Mouse (Mus musculus): ENCODE results near the gene Nckap5.

Nckap5 gene

DNA sequence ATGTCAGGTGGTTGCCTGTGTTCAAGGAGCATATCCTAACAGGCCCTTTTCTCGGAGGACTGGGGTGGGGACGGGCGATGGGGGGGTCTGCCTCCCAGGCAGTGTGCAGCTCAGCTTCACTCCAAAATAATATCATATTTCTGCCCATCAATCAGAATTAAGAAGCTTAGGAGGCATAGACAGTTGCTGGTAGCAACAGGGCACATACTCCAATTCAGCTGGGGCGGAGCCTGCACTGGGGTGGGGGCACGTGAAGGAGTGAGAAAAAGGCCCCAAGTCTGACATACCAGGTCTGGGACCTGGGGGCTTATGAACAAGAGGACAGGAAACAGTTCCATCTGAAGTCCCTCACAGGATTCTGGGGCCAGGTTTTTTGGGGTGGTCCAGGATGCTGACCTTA lies 339.2 kb downstream of the Nckap5 start:
- ATAC-seq (ENCODE audit: insufficient number of reproducible peaks, low FRiP score, low TSS enrichment), result no peak

DNA sequence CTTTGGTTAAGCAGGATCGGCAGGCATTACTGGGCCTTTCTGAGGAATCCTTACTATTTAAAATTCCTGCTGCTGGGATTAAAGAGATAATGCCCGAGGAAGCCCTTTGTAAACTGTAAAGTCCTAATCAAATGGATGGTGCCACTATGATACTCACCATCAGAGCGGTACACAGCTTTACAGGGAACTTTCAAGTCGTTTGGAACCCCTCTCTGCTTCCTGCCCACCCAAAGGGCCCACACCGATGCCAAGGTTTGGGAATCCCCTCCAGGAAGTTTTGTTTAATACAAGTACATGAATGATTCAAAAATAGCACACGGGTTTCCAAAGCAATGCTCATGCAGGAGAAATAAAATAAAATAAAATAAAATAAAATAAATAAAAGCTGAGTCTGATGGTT lies 340.3 kb downstream of the Nckap5 start:
- no peak for ATAC-seq (ENCODE audit: insufficient number of reproducible peaks, low FRiP score, low TSS enrichment)

DNA sequence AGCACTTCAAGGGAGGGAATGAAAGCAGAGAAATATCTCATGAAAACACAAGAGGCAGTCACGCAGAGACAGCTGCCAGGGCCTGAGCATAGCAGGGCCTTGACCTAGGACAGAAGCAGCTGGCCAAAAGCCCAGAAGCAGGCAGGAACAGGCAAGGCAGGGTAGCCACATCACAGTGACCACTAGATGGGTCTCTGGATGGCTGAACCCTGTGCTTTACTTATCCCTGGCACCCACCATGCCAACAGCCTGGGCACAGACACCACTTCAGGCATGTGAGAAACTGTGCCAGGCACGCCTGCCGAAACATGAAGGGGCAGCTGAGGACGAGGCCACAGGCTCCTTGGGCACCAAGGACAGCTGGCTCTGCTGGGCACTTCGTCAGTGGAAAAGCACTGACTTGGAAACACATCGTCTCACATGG lies 345.9 kb downstream of the Nckap5 start:
- ATAC-seq (ENCODE audit: insufficient number of reproducible peaks, low FRiP score, low TSS enrichment), result no peak

DNA sequence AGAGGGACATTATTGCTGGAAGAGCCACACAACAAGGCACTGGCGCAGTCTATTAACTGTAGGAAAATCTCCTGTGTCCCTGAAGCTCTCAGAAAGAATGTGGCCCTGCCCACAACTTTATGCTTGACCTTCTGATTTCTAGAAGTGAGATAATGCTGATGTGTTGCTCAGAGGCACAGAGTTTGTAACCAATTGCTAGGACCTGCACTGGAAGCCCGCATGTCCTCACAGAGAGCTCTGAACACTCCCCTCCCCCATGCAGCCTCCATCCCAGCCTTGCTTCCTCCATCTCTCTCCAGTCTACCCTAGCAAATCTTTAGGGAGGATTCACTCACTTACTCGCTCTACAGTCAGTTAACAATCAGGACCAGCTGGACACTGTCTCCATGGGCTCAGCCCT lies 346.9 kb downstream of the Nckap5 start:
- ATAC-seq (ENCODE audit: insufficient number of reproducible peaks, low FRiP score, low TSS enrichment), result no peak

DNA sequence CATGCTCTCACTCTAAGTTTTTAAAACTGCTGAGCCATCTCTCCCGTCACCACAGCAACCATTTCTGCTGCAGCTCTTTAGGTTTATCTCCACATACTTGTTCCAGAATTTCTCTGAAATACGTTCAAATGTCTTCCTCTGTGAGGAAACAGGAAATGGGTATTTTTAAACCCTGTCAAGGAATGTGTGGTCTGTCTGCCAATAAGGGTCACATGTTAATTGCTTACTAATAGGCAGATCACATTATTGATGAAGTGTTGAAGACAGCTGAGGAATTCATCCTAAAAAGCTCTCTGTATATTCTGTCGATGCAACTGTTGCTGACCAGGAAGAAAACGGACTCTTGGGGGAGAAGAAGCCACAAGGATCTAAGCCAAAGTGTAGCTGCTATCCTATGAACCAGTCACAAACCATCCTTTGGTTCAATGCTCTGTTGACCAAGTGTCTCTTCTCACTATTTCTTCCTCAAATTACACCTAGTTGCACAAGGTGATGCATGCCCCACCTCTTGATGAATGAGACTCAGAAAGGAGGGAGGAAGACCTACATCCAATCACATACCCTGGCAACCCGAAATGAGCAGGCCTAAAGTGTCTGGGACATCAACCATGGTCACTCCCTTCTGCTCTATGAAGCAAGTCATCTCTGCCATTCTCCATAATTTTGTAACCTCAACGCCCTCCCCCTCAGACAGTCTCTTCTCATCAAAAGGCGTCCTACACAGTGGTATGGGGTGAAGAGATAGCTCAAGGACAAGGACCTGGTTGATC lies 349.0 kb downstream of the Nckap5 start:
- no peak for ATAC-seq (ENCODE audit: insufficient number of reproducible peaks, low FRiP score, low TSS enrichment)

DNA sequence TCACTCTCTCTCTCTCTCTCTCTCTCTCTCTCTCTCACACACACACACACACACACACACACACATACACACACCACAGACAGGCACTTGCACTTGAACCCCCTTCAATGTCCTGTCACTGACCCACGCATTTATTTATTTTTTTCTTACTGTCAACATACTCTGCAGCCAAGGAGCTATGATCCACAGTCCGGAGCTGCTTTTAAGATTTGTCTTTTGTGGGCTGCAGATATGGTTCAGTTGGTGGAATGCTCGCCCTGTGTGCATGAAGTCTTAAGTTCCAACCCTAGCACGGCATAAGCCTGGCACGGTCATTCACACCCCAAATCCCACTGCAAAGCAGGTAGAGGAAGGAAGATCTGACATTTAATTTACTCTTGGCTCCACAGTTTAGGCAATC lies 357.6 kb downstream of the Nckap5 start:
- no peak for ATAC-seq (ENCODE audit: insufficient number of reproducible peaks, low FRiP score, low TSS enrichment)

DNA sequence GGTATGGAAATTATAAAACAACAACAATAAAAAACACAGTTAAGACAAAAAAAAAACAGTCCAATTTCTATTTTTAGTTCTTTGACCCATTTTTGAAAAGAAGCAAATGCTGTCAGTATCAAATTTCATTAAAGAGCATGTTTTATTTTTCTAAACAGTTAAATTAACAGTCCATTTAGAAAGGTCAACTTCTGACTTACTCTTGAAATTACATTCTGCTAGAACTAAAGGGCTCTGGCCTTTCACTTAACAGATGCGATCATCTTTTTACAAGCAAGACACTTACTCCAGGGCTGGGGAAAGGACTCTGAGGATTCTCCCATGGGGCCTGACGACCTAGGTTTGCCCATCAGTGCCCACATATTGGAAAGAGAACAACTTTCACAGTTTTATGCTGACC lies 359.2 kb downstream of the Nckap5 start:
- ATAC-seq (ENCODE audit: insufficient number of reproducible peaks, low FRiP score, low TSS enrichment), result no peak

DNA sequence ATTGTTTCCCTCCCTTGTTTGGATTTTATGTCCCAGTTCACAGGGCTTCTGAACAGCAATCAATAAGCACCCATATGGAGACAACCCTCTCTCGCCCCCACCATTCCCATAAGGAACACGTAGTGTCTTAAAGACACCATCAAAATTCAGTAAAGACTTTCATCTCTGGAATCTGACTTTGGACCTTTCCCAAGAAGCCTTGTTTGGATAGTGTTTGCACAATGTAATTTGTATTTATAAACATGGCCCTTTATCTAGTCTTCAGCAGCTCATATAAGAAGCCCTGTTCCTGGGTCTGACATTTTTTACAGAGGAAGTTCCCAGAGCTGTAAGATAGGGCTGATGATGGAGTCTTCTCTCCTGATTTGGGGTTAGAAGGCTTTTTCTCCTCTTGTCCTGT lies 359.7 kb downstream of the Nckap5 start:
- no peak for ATAC-seq (ENCODE audit: insufficient number of reproducible peaks, low FRiP score, low TSS enrichment)

DNA sequence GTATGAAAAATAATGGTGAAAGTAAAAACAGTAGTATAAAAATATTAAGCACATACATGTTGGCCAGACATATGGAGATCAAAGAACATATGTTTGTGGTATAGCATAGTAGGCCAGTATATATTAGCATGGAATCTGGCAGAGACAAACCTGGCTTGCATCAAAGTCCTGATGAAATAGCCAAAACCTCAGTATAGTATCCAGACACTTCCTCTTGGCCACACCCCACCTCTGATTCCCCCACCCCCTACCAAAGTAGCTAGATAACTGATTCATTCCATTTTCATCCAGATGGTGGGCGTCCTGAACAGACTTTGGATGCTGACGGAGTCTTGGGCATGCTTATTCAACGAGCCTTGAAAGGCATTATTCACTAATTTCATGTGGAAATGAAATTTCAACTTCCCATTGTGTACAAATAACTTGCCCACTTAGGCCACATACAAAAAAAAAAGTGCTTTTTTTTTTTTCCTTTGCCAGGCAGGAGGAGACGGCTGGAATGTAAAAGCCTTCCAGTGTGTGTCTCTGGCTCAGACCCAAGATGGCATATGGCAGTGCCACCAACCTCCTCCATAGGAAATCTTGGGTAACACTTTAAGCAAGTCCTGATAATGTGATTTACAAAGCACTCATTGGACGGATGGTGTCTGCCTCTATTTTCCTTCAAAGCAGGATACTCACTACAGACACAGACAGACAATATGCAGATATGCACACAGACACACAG lies 360.6 kb downstream of the Nckap5 start:
- 0 out of 2 replicates have a peak, but pooled peaks have one; percentile 52 for ATAC-seq (ENCODE audit: insufficient number of reproducible peaks, low FRiP score, low TSS enrichment)

DNA sequence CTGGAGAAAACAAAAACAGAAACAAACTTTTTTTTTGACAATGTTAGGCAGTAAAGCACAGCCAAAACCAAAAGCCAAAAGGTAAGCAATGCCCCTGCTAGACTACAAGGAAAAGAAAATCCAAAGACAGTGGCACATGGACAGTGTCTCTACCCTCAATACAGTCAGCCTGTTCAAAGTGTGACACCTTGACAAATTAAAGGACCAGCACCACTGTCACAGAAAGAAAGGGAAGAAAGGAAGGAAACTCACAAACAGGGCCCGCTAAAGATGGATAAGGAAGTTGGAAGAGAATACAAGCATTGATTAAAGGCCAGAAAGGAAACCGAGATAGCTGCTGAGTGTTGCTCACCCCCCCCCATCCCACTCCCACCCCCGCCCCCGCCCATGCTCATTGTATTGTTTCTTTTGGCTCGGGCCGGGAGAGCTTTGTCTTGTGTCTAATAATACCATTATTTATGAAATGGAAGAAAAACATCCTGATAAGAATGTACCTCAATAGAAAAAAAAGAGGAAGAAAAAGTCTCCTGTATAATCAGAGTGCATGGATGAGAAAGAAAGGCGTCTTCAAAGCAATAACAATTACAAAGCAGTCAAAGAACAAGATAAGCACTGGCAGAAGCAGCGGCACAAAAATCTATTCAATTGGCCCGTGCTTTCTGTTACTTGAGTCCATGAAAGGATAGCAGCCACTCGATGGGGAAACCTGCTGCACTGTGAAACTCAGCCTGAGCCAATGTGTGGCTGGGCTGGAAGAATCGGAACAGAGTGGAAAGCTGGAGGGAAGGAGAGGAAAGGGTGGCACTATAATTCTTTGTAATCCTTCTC lies 368.9 kb downstream of the Nckap5 start:
- no peak for ATAC-seq (ENCODE audit: insufficient number of reproducible peaks, low FRiP score, low TSS enrichment)

DNA sequence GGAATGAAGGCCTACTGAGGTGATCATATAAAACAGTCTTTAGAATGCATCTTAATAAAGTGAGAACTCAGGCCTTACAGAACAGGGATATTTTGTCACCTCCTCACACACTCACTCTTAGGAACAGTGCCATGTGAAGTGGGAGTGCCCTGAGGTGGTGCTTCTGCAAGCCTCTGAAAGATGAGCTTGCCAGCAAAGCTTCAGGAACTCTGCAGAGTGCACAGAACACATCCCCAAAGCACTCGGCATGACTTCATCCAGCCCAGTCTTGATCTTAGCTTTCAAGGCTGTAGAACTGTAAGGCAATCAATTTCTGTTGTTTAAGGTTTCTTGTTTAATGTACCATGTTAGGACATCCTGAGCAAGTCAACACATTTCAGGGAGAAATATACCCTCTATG lies 372.9 kb downstream of the Nckap5 start:
- no peak for ATAC-seq (ENCODE audit: insufficient number of reproducible peaks, low FRiP score, low TSS enrichment)

DNA sequence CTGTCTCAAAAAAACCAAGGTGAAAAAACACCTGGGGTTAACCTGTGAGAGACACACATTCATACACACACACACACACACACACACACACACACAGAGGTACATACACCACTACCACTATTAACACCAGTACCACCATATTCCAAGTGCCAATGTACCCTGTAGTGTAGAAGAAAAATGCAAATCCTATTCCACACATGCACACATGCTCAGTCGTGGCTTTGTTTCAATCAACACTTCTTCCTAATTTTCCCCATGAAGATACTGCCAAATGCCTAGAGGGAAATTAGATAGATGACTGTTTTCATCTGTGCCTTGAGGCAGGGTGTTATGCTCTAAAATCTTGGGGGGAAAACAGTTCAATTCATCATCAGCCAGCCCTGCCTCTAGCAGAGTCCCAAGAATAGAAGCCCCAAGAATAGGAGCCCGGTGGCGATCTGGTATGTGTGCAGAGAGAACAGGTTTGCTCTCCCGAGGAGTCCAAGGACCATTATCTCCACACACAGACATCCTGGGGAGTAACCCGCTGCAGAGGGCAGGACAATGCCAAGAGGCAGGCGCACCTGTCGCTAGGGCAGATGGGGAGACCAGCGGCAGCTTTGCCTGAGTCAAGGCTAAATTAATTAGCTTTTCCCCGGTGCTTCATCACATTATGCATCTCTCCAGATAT lies 376.0 kb downstream of the Nckap5 start:
- peak; percentile 89 for ATAC-seq (ENCODE audit: insufficient number of reproducible peaks, low FRiP score, low TSS enrichment)

DNA sequence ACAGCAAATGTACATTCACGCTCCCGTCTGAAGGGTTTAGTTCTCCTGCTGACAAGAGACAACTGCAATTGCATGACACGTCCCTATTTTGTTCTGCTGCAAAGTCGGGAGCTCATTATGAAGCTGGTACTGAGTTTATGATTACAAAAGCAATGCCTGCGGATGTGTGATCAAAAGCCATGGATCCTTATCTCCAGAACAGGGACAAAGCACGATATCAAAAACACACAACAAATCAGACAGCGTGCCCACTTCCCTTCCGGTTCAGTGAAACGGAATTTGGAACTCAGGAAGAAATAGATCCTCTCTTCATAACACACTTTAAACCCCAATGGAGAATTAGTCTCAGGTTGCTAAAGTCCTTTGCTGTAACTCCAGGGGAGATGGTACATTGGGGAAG lies 379.1 kb downstream of the Nckap5 start:
- no peak for ATAC-seq (ENCODE audit: insufficient number of reproducible peaks, low FRiP score, low TSS enrichment)

DNA sequence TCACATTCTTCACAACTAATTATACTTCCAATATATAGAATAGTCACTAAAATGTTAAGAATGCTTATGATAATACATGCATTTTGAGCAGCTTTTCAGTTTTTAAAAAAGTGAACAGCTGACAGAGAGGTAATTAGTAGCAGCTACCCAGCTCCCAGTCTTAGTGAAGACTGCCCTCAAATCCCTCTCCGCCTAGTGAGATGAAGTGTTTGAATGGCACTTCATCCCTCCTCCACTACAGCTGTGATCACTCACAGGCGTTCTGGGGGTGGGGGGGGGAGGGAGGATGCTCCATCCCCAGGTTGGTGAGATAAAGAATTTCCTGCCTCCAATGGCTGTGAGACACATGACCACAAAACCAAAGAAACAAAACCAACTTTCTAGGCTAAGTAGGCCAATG lies 381.2 kb downstream of the Nckap5 start:
- ATAC-seq (ENCODE audit: insufficient number of reproducible peaks, low FRiP score, low TSS enrichment), result no peak

DNA sequence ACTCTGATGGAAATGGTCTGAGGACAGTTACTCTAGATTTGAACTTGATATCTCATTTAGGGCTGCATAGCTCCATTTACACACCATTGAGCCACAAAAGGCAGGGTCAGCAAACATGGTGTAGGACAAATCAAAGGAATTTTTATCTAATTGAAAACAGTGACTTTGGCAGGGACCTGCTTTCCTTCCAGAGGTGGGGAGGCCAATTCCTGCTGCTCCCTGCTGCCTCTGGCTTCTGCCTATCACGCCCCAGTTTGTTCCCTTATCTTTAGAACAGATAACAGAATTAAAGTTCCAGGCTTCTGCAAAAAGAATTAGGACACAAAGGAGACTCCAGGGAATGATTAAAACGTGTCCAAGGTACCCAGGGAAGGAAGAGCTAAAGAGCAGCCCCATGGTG lies 386.7 kb downstream of the Nckap5 start:
- no peak for ATAC-seq (ENCODE audit: insufficient number of reproducible peaks, low FRiP score, low TSS enrichment)

DNA sequence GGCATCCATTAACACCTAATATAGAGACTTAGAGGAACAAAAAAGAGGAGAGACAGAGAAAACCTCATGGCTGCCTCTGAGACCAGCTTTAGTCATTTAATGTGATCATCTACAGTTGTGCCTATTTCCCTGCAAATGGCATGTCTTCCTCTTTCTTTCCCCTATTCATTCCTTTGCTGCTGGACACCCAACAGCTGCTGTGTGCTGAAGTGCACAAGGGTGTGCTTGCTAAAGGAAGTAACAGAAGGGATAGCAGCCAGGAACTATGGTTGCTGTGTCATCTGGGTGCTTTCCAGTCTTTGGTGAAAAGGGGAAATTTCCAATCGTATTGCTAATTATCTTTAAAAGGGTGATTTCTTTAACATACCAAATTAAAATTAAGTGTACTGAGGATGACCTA lies 387.9 kb downstream of the Nckap5 start:
- ATAC-seq (ENCODE audit: insufficient number of reproducible peaks, low FRiP score, low TSS enrichment), result no peak

DNA sequence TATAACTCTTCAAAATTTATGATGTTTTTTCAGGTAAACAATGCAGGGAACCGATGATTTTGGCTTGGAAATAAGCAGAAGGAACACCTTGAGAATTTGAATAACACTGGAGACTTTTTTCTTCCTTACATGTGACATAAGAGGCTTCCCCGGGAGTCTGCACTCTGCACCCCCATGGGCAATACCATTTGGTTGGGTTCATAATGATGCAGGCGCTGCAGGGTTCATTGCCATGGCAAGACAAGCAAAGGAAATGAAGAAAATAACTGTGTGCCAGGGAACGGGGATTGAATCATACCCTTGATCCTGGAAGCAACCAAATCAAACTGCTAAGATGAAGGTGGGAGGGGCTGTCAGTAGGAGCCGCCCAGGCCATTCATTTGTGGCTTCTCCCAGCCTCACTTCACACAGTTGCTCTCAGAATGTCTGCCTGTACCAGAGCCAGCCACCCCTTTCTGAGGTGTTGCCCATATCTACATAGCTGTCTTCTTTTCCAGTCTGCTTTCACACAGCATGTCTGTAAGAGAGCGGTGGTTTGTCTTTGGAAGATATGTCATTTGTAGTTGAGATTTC lies 392.5 kb downstream of the Nckap5 start:
- ATAC-seq (ENCODE audit: insufficient number of reproducible peaks, low FRiP score, low TSS enrichment), result no peak

DNA sequence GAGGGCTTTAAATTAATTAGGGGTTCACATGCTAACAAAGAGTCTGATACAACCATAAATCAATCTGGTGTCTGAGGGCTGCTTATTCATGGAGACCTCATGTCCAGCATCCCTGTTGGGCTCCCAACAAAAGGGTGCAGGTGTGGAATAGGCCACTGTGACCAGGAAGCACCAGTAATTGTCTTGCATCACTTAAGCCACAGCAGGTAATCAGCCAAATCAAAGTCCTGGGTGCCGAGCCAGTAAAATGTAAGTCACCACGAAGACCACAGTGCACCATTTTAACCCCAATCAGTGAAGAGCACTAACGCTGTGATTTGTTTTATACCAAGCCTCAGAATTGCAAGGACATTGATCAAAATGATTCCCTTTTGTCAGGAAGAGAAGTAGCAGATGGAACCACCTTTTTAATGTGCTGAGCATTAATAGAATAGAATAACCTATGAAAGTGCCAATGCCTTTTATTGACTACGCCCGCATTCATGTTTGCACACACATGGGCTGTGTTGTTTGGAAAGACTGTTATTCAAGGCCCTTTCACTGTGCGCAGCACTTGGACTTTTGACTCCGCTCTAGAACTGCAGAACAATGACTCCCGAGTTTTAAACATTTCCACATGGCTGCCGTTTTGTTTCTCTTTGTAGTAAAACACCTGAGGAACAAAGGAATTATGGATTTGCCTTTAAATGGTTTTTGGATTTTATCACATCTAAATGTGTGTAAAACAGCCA lies 393.5 kb downstream of the Nckap5 start:
- ATAC-seq (ENCODE audit: insufficient number of reproducible peaks, low FRiP score, low TSS enrichment), result no peak

DNA sequence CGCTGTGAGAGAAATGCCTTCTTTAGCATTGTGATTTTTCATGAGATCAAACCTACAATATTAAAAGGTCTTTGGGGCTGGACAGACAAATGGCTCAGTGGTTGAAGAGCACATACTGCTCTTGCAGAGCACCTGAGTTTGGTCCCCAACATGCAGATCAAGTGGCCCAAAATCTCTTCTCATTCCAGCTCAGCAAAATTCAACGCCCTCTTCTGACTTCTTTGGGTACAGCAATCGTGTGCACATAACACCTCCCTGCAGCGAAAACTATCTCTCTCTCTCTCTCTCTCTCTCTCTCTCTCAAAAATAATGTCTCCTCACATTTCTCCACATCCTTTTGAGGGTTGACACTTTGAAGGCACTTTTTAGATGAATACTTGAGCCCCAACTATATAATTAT lies 398.3 kb downstream of the Nckap5 start:
- ATAC-seq (ENCODE audit: insufficient number of reproducible peaks, low FRiP score, low TSS enrichment), result no peak

DNA sequence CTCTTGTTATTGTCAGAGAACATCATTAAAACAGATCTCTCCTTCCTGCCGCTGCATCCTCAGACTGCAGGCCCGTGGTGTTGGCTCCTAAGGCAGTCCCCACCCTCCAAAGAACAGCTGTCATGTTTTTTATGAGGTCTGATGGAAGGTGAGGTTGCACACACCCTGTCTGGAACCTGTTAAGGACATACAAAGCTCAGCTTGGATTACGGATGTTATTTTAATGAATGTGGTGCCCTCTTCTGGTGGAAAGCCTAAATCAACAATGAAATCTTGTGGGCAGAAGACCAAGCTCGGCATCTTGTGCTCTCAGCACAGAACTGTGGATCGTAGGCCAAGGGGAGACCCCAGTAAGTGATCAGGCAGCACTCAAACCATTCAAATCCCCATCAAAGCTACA lies 399.0 kb downstream of the Nckap5 start:
- ATAC-seq (ENCODE audit: insufficient number of reproducible peaks, low FRiP score, low TSS enrichment), result peak; percentile 52; the same call in 1 of the 2 replicates

Data from cerebellum, adult (tissue).